ENCODE assay signal across 8 mouse cellular contexts in genomic region chr7:45856950-45857901, GRCm38 (mm10). TPM values are rescaled to one million over a fixed set of nuclear protein-coding genes. Genes with fewer than 3 reads are reported as not detected.
DNase-seq lines count a peak whose midpoint lies in the region; ATAC-seq and TF ChIP-seq lines count a peak whose summit lies in the region.

No protein-coding gene starts in this region.

- H3K4me3 ChIP-seq in spleen, adult 2 months (ENCODE audit: extremely low read depth, insufficient read depth, insufficient read length): peak overlapping the region; percentile 23; the same call in 1 of the 2 replicates
- H3K4me3 ChIP-seq in forebrain, embryonic 11.5 days (ENCODE audit: low read depth, low read length): peak overlapping the region; percentile 27
- peak overlapping the region; percentile 24 for H3K4me3 ChIP-seq in midbrain, embryonic 15.5 days

- no peak overlapping the region for H3K27ac ChIP-seq in spleen, adult 2 months (ENCODE audit: insufficient read depth, low read length)
- no peak overlapping the region for H3K27ac ChIP-seq in forebrain, embryonic 11.5 days (ENCODE audit: low read depth, low read length)
- H3K27ac ChIP-seq in midbrain, embryonic 15.5 days: no peak overlapping the region

- H3K9me3 ChIP-seq in forebrain, embryonic 11.5 days (ENCODE audit: control insufficient read depth, low read length): no peaks in the 10 kb centered on the region
- H3K9me3 ChIP-seq in midbrain, embryonic 15.5 days: no peaks in the 10 kb centered on the region

- H3K9ac ChIP-seq in forebrain, embryonic 11.5 days (ENCODE audit: low read length): peak overlapping the region; percentile 5; the same call in 1 of the 2 replicates
- H3K9ac ChIP-seq in midbrain, embryonic 15.5 days: peak overlapping the region; percentile 14; the same call in 1 of the 2 replicates

- no peak for DNase-seq in spleen, adult 2 months (ENCODE audit: low read depth in 1 of 2, low spot score in 2 of 2)
- no peak for DNase-seq in spleen, postnatal 36 days (ENCODE audit: low spot score in 2 of 2)
- peak; percentile 67 for DNase-seq in forebrain, embryonic 11.5 days (ENCODE audit: low spot score)
- DNase-seq in kidney, postnatal 4 days: peak; percentile 47 to 56
- DNase-seq in urinary bladder, adult 18-20 months (ENCODE audit: low spot score in 2 of 2): no peak
- DNase-seq in left cerebral cortex, adult 9 months (ENCODE audit: low spot score in 2 of 2): no peak
- DNase-seq in layer of hippocampus, adult 11-12 months (ENCODE audit: low spot score): no peak

- no peaks in the 10 kb centered on the region for H3K36me3 ChIP-seq in spleen, adult 2 months (ENCODE audit: control insufficient read depth, insufficient read depth, low read length)
- H3K36me3 ChIP-seq in forebrain, embryonic 11.5 days (ENCODE audit: control insufficient read depth, insufficient read depth, low read length): no peaks in the 10 kb centered on the region
- no peaks in the 10 kb centered on the region for H3K36me3 ChIP-seq in midbrain, embryonic 15.5 days (replicated peaks)

- WGBS in spleen, adult 2 months: 11% methylated on average over 30 of the region's 30 CpGs
- WGBS in forebrain, embryonic 11.5 days: 3% methylated on average over 30 of the region's 30 CpGs
- WGBS in midbrain, embryonic 15.5 days: 6% methylated on average over 30 of the region's 30 CpGs

- ATAC-seq in forebrain, embryonic 11.5 days (replicated peaks; ENCODE audit: low FRiP score): no peak
- no peak for ATAC-seq in midbrain, embryonic 15.5 days (replicated peaks)

- H3K27me3 ChIP-seq in spleen, adult 2 months (ENCODE audit: control insufficient read depth, insufficient read depth, low read length): peaks cover 7% of the 10 kb centered on the region; the same call in 1 of the 2 replicates
- peaks cover 17% of the 10 kb centered on the region for H3K27me3 ChIP-seq in forebrain, embryonic 11.5 days (ENCODE audit: control insufficient read depth, insufficient read depth, low read length)
- H3K27me3 ChIP-seq in midbrain, embryonic 15.5 days (replicated peaks): peaks cover 18% of the 10 kb centered on the region

- peak overlapping the region; percentile 54 for H3K4me2 ChIP-seq in forebrain, embryonic 11.5 days (ENCODE audit: low read depth, low read length, severe bottlenecking)
- H3K4me2 ChIP-seq in midbrain, embryonic 15.5 days: peak overlapping the region; percentile 50

- TF ChIP-seq POLR2A in spleen, adult 2 months (IDR thresholded peaks at IDR 0.05; ENCODE audit: low read depth, low read length): no peak

- TF ChIP-seq CTCF in spleen, adult 2 months (IDR thresholded peaks at IDR 0.05; ENCODE audit: extremely low read depth, insufficient read depth, insufficient read length, insufficient replicate concordance): no peak

- H3K4me1 ChIP-seq in spleen, adult 2 months (ENCODE audit: control insufficient read depth, insufficient read depth, insufficient read length): no peaks in the 10 kb centered on the region
- no peaks in the 10 kb centered on the region; the same call in none of the 2 replicates for H3K4me1 ChIP-seq in forebrain, embryonic 11.5 days (replicated peaks; ENCODE audit: control insufficient read depth, insufficient read depth, low read length)
- peaks cover 17% of the 10 kb centered on the region for H3K4me1 ChIP-seq in midbrain, embryonic 15.5 days

RNA-seq across cellular contexts. Expression of gene Kdelr1, which starts 15.3 kb away (rescaled TPM):
- 78.7 and 92.6 TPM in 2 replicates for polyA plus RNA-seq in spleen, adult 2 months (2012; rRNA removed)
- polyA plus RNA-seq in forebrain, embryonic 11.5 days (2014; fragmentation: Nextera tagmentation; extraction: Ambion mirVana): 68.3 and 69.4 TPM in 2 replicates
- 53.0 and 54.9 TPM in 2 replicates for polyA plus RNA-seq in midbrain, embryonic 15.5 days (2015; fragmentation: Nextera tagmentation; extraction: Ambion mirVana)

RNA-seq across cellular contexts. Expression of gene Grin2d, which starts 21.0 kb away (rescaled TPM):
- polyA plus RNA-seq in spleen, adult 2 months (2012; rRNA removed): 0.68 and 1.2 TPM in 2 replicates
- 0.16 and 0.31 TPM in 2 replicates for polyA plus RNA-seq in forebrain, embryonic 11.5 days (2014; fragmentation: Nextera tagmentation; extraction: Ambion mirVana)
- polyA plus RNA-seq in midbrain, embryonic 15.5 days (2015; fragmentation: Nextera tagmentation; extraction: Ambion mirVana): 2.7 and 3.9 TPM in 2 replicates

RNA-seq across cellular contexts. Expression of gene Grwd1, which starts 26.5 kb away (rescaled TPM):
- polyA plus RNA-seq in spleen, adult 2 months (2012; rRNA removed): 15.2 and 17.1 TPM in 2 replicates
- polyA plus RNA-seq in forebrain, embryonic 11.5 days (2014; fragmentation: Nextera tagmentation; extraction: Ambion mirVana): 84.8 and 88.2 TPM in 2 replicates
- 40.5 and 44.2 TPM in 2 replicates for polyA plus RNA-seq in midbrain, embryonic 15.5 days (2015; fragmentation: Nextera tagmentation; extraction: Ambion mirVana)

RNA-seq across cellular contexts. Expression of gene Kcnj14, which starts 32.6 kb away (rescaled TPM):
- 0.26 TPM in 1 of 2 replicates, not detected in the other for polyA plus RNA-seq in spleen, adult 2 months (2012; rRNA removed)
- polyA plus RNA-seq in forebrain, embryonic 11.5 days (2014; fragmentation: Nextera tagmentation; extraction: Ambion mirVana): 0.37 and 0.45 TPM in 2 replicates
- polyA plus RNA-seq in midbrain, embryonic 15.5 days (2015; fragmentation: Nextera tagmentation; extraction: Ambion mirVana): 1.1 TPM in 2 replicates

RNA-seq across cellular contexts. Expression of gene Syngr4, which starts 39.3 kb away (rescaled TPM):
- polyA plus RNA-seq in spleen, adult 2 months (2012; rRNA removed): 0.28 and 0.56 TPM in 2 replicates
- 1.1 and 2.1 TPM in 2 replicates for polyA plus RNA-seq in forebrain, embryonic 11.5 days (2014; fragmentation: Nextera tagmentation; extraction: Ambion mirVana)
- 0.22 TPM in 1 of 2 replicates, not detected in the other for polyA plus RNA-seq in midbrain, embryonic 15.5 days (2015; fragmentation: Nextera tagmentation; extraction: Ambion mirVana)

Comparison
In these comparisons a context has a peak if more than half of its experiments do, and no peak if none do; other contexts are left out.
1. DNase-seq: peak in forebrain, embryonic 11.5 days (single experiment) and kidney, postnatal 4 days (2 of 2); none in spleen, adult 2 months (0 of 2), spleen, postnatal 36 days (0 of 2), urinary bladder, adult 18-20 months (0 of 2), left cerebral cortex, adult 9 months (0 of 2) and layer of hippocampus, adult 11-12 months (single experiment).
2. Peak in every context shown above with its lines, with median percentiles within 50 percentile points of each other: H3K4me3 ChIP-seq.